Mouse (Mus musculus): ENCODE measurements around the gene Tbc1d5. TPM values are rescaled to one million over a fixed set of nuclear protein-coding genes. Genes with fewer than 3 reads are reported as not detected.
A peak's percentile ranks its signal among the peaks of the same experiment; 100 is the strongest.
"Not testable (repeated sequence)": the region's sequence is repeated elsewhere in the genome, so short reads cannot be mapped to it uniquely, and the experiment has no call there.

Gene Tbc1d5
- polyA plus RNA-seq, 1 experiment from 2014 or later = 11.4 TPM

DNA sequence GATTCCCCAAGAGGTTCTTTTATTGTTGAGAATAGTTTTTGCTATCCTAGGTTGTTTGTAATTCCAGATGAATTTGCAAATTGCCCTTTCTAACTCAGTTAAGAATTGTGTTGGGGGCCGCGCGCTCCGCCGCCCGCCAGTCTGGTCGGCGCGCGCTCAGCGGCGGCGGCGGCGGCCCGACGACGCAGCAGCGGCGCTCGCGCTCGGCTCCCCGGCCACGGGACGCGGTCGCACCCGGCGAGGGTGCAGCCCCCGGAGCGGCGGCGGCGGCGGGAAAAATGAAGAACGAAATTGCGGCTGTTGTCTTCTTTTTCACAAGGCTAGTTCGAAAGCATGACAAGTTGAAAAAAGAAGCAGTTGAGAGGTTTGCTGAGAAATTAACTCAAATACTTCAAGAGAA, 480.7 kb downstream of the Tbc1d5 start:
- not testable (repeated sequence) for H3K4me1 ChIP-seq; H3K9me3 ChIP-seq (replicated peaks); H3K27ac ChIP-seq; H3K27me3 ChIP-seq; H3K36me3 ChIP-seq; H3K9ac ChIP-seq; ATAC-seq (replicated peaks; ENCODE audit: low FRiP score)
- H3K4me2 ChIP-seq = peak overlapping the region; percentile 53
- H3K4me3 ChIP-seq (replicated peaks) = peak overlapping the region; percentile 30
- WGBS = 1% methylated on average over 39 of the region's 39 CpGs

DNA sequence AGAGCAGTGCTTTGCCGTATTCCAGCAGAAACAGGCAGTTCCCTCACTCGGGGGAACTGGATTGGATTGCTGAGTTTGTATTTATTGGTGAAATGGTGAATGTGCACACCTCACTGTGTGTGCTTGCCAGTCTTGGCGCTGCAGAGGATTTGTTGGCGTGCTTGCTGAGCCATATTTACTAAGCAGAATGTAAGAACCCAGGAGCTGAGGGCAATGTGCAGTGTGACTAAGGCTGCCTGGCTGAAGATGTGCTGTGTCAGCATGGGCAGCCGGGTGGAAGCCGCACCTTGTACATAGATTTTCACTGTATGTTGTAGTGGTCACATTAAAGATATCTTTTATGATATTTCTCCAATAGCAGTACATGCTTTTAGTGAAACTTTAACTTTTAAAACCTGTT, 491.0 kb downstream of the Tbc1d5 start:
- Histone ChIP-seq H3K4me1 (peaks cover 7% of the 10 kb centered on the region), H3K4me3 (replicated peaks) (no peak overlapping the region), H3K9me3 (replicated peaks) (no peaks in the 10 kb centered on the region), H3K36me3 (no peaks in the 10 kb centered on the region), H3K4me2 (no peak overlapping the region), H3K27me3 (no peaks in the 10 kb centered on the region), H3K9ac (no peak overlapping the region), H3K27ac (no peak overlapping the region)
- WGBS = 89% methylated on average over 6 of the region's 6 CpGs
- ATAC-seq (replicated peaks; ENCODE audit: low FRiP score) = no peak

DNA sequence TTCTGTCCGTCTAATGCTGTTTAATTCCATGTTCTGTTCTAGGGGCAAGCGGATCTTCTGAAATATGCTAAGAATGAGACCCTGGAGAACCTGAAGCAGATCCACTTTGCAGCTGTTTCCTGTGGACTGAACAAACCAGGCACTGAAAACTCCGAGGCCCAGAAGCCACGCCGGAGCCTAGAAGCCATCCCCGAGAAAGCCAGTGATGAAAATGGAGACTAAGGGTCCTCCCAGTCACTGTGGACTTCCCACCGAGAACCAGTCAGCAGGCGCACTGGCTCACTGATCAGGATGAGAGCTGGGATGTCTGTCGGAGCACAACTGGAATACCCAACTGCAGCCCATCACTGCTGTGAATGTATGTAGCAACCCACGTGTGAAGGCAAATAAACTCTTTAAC, 491.5 kb downstream of the Tbc1d5 start:
- Histone ChIP-seq H3K36me3 (no peaks in the 10 kb centered on the region), H3K4me1 (peaks cover 7% of the 10 kb centered on the region), H3K9ac (no peak overlapping the region), H3K9me3 (replicated peaks) (no peaks in the 10 kb centered on the region), H3K27ac (no peak overlapping the region), H3K27me3 (no peaks in the 10 kb centered on the region), H3K4me2 (no peak overlapping the region), H3K4me3 (replicated peaks) (no peak overlapping the region)
- 82% methylated on average over 10 of the region's 10 CpGs for WGBS
- ATAC-seq (replicated peaks; ENCODE audit: low FRiP score) = no peak

DNA sequence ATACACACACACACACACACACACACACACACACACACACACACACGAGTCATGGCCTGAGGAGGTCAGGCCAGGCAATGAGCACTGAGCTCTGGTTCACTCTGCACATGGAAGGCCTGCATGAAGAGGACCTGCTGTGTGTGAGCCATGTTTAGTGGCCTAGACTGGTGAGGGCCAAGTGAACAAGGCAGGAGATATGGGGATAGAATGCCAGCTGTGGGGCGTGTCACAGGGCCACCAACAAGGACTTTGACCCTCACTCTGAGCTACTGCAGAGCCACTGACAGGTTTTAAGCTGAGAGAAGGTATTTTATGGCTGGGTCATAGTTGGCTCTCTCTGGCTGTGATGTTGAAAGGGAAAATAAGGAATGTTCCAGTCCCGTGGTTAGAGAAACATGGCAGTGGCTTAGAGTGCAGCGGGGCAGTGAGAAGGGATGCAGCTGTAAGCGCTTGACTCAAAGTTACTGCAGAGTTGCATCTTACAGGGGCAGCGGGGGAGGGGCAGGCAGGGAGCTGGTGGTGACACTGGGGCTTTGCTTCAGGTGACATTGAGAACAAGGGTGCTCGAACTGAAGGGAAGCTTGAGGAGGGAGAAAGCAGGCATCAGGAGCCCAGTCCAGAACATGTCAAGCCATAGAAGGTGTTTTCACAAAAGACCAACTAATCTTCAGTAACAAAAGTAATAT, 494.0 kb downstream of the Tbc1d5 start:
- Histone ChIP-seq H3K27ac (no peak overlapping the region), H3K36me3 (no peaks in the 10 kb centered on the region), H3K4me2 (no peak overlapping the region), H3K9ac (no peak overlapping the region), H3K27me3 (no peaks in the 10 kb centered on the region), H3K4me1 (peaks cover 7% of the 10 kb centered on the region), H3K4me3 (replicated peaks) (no peak overlapping the region), H3K9me3 (replicated peaks) (no peaks in the 10 kb centered on the region)
- peak; percentile 75 for ATAC-seq (replicated peaks; ENCODE audit: low FRiP score)
- 43% methylated on average over 7 of the region's 7 CpGs for WGBS

Measured in kidney, embryonic 15.5 days (tissue).